Mouse (Mus musculus) stomach, embryonic 16.5 days (tissue): ENCODE results near the gene Tmem256. TPM values are rescaled to one million over a fixed set of nuclear protein-coding genes. Genes with fewer than 3 reads are reported as not detected.

Experiments
- ATAC-seq: fragments of 200-750 bp; cut with Nextera tagmentation; 2 replicates; pipeline ENCODE4 v1.8.0; 2017; ENCODE audit warnings: moderate number of reproducible peaks, moderate TSS enrichment; ENCODE audit not compliant: insufficient read depth, low FRiP score
- H3K27ac ChIP-seq: fragments of 300-500 bp; sonication (generic); 2 replicates; pipeline ENCODE4 v1.5.1; 2014; ENCODE audit warnings: low read length
- H3K27me3 ChIP-seq: fragments of 300-500 bp; sonication (generic); 2 replicates; pipeline ENCODE4 v1.6.1; 2014; ENCODE audit warnings: low read length, control low read depth, mixed read lengths; ENCODE audit not compliant: control insufficient read depth, insufficient read depth
- H3K36me3 ChIP-seq: fragments of 300-500 bp; sonication (generic); 2 replicates; pipeline ENCODE4 v1.6.1; 2014; ENCODE audit warnings: low read length; ENCODE audit not compliant: control insufficient read depth, insufficient read depth
- H3K4me1 ChIP-seq: fragments of 300-500 bp; sonication (generic); 2 replicates; pipeline ENCODE4 v1.6.1; 2014; ENCODE audit warnings: low read length, control low read depth, mixed read lengths; ENCODE audit not compliant: control insufficient read depth, insufficient read depth
- H3K4me2 ChIP-seq: fragments of 300-500 bp; sonication (generic); 2 replicates; pipeline ENCODE4 v1.6.1; 2014; ENCODE audit warnings: low read depth, low read length, mixed read lengths
- H3K4me3 ChIP-seq: fragments of 300-500 bp; sonication (generic); replicated peaks from 2 replicates; pipeline ENCODE4 v1.5.1; 2014; ENCODE audit warnings: mild to moderate bottlenecking, low read length
- H3K9ac ChIP-seq: fragments of 300-500 bp; sonication (generic); 2 replicates; pipeline ENCODE4 v1.6.1; 2014; ENCODE audit warnings: low read length
- H3K9me3 ChIP-seq: fragments of 300-500 bp; sonication (generic); replicated peaks from 2 replicates; pipeline ENCODE4 v1.6.1; 2016; ENCODE audit warnings: low read length, control low read depth; ENCODE audit not compliant: control insufficient read depth
- WGBS: fragments of 180-500 bp; shearing (Covaris S2); extraction: QIAGEN DNeasy Blood & Tissue Kit; methylation state at CpG from one replicate; pipeline ENCODE4 v1.1.7; 2014; 5-methylcytosine and 5-hydroxymethylcytosine counted together
- polyA plus RNA-seq: library from polyadenylated mRNA; unstranded; fragments of >200 nt; fragmentation: Nextera tagmentation; extraction: Ambion mirVana; gene quantifications from 2 replicates; pipeline ENCODE4 v1.2.1, GENCODE M21; 2015

Tmem256 gene
- polyA plus RNA-seq, 1 experiment from 2014 or later, result 401 TPM

DNA sequence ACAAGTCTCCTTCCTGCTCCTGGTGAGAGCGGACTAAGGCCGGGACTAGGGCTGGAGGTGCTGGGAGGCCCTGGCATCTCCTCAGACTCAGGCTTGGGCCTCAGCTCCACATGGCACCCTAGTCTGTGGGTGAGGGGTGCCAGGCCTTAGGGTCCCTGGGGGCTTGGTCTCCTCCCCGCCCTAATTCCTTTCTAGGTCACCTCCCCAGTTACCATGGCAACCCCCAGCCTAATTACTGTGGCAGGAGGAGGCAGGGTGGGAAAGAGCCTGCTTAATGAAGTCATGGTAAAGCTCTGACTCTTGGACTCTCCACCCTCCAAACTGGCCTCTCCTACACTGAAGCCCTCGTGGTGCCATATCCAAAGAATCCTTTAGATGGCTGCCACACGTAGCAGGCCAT lies 9.5 kb upstream of the Tmem256 start:
- Histone ChIP-seq H3K9ac (no peak overlapping the region), H3K4me2 (no peak overlapping the region), H3K27me3 (no peaks in the 10 kb centered on the region), H3K4me1 (peaks cover 8% of the 10 kb centered on the region; the same call in 1 of the 2 replicates), H3K4me3 (no peak overlapping the region), H3K27ac (no peak overlapping the region), H3K36me3 (peaks cover 18% of the 10 kb centered on the region; the same call in 1 of the 2 replicates), H3K9me3 (no peaks in the 10 kb centered on the region)
- no peak for ATAC-seq
- 69% methylated on average over 5 of the region's 5 CpGs for WGBS

- no peaks in the 10 kb centered on the region for H3K9me3 ChIP-seq
- ATAC-seq, result no peak
- no peak overlapping the region for H3K27ac ChIP-seq
- peak overlapping the region; percentile 77 for H3K9ac ChIP-seq
- H3K4me2 ChIP-seq, result peak overlapping the region; percentile 89
- 53% methylated on average over 8 of the region's 8 CpGs for WGBS
- H3K4me3 ChIP-seq, result peak overlapping the region; percentile 43
- no peaks in the 10 kb centered on the region for H3K27me3 ChIP-seq
- H3K36me3 ChIP-seq, result no peaks in the 10 kb centered on the region
- H3K4me1 ChIP-seq, result peaks cover 30% of the 10 kb centered on the region
These were observed 4.8 kb upstream of the Tmem256 start for GRCm38 (mm10) chr11:69833554-69833953.

DNA sequence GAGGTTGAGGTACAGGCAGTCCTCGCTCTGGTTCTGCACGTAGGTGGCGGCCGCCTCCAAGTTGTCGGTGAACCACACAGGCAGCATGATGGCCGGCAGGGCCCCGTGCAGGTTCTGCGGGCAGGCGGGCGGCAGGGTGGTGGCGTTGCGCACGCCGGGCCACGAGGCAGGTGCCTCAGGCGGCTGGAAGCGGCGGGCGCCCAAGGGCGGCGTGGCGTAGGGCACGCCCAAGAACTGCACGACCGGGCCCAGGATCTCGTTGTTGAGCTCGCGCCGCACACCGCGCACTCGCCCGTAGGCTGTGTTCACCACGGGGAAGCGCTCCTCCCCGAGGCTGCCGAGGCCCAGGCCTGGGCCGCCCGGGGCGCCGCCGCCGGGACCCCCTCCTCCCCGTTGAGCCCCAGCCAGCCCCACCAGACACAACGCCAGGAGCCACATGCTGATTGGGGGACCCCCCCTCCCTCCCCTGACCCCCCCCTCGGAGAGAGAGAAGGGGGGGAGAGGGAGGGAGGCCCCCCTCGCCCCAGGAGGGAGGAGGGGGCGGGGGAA lies 4.2 kb upstream of the Tmem256 start:
- Histone ChIP-seq H3K4me1 (peaks cover 32% of the 10 kb centered on the region), H3K9me3 (no peaks in the 10 kb centered on the region), H3K4me2 (peak overlapping the region; percentile 89), H3K27me3 (no peaks in the 10 kb centered on the region), H3K4me3 (peak overlapping the region; percentile 43), H3K27ac (no peak overlapping the region), H3K9ac (peak overlapping the region; percentile 77), H3K36me3 (no peaks in the 10 kb centered on the region)
- no peak for ATAC-seq
- WGBS, result 9% methylated on average over 43 of the region's 48 CpGs

GRCm38 (mm10) chr11:69835326-69835965 lies 2.9 kb upstream of the Tmem256 start:
- Histone ChIP-seq H3K27me3 (no peaks in the 10 kb centered on the region), H3K4me2 (peak overlapping the region; percentile 89), H3K4me3 (peak overlapping the region; percentile 66; the same call in 1 of the 2 replicates), H3K9me3 (no peaks in the 10 kb centered on the region), H3K27ac (no peak overlapping the region), H3K36me3 (no peaks in the 10 kb centered on the region), H3K4me1 (peaks cover 32% of the 10 kb centered on the region), H3K9ac (peak overlapping the region; percentile 86)
- WGBS, result 26% methylated on average over 9 of the region's 9 CpGs
- no peak for ATAC-seq

DNA sequence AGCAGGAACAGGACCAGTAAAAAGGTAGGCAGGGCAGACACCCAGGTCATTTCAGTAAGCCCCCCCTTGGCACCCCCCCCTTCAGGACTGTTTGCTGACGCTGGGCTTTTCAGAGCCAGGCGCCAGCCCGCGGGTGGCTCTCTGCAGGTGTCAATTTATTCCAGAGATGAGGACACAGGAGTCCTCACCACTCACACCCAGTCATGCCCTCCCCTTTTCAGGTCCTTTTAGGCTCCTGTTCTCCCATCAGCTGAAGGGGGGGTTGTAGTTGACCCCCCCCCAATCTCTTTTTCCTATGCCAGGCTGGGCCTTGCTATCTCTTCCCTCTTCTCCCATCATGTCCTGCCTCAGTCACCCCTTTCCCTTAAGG lies 2.4 kb upstream of the Tmem256 start:
- Histone ChIP-seq H3K4me3 (peak overlapping the region; percentile 66), H3K36me3 (no peaks in the 10 kb centered on the region), H3K4me1 (peaks cover 32% of the 10 kb centered on the region), H3K27me3 (no peaks in the 10 kb centered on the region), H3K27ac (no peak overlapping the region), H3K9ac (peak overlapping the region; percentile 86; the same call in 1 of the 2 replicates), H3K9me3 (no peaks in the 10 kb centered on the region), H3K4me2 (peak overlapping the region; percentile 89)
- WGBS, result 15% methylated on average over 4 of the region's 4 CpGs
- no peak for ATAC-seq

DNA sequence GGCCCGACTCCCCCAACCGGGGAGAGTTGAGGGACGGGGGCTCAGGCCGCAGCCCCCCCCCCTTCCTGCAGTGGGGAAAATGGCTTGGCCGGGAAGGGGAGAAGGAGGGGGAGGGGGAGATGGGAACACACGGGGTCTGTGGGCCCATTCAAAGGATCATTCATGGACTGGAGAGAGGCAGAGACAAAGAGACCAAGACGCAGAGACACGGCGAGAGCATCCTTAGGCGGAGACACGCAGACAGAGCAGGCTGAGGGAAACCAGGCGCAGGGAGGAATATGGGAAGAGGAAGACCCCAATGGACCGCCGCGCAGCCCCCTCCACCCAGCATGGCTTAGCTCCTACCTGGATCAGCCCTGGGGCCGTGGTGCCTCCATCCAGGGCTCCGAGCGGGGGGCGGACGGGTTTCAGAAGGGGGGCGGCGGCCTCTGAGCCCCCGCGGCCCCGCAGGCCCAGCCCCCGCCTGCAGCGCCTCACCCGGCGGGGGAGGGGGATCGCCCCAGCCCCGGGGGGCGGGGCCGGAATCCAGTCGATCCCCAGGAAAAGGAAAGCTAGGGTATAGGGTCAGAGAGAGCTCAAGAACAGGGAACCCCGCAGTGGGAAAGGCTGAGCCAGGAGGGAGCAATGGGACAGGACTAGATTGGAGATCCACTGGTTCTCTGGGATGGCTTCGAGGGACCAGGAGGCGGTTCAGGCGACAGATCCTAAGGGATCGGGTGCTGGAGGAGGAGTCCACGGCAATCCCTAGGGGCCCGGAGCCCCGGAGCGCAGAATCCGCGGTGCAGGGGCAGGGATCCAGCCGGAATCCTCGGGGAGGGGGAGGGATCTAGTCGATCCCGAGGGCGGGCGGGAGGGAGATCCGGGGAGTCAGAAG lies 1.4 kb upstream of the Tmem256 start:
- Histone ChIP-seq H3K4me2 (peak overlapping the region; percentile 89), H3K9me3 (no peaks in the 10 kb centered on the region), H3K4me1 (peaks cover 32% of the 10 kb centered on the region), H3K27ac (peak overlapping the region; percentile 83), H3K9ac (peak overlapping the region; percentile 86), H3K36me3 (no peaks in the 10 kb centered on the region), H3K27me3 (no peaks in the 10 kb centered on the region), H3K4me3 (peak overlapping the region; percentile 66)
- WGBS, result 1% methylated on average over 51 of the region's 52 CpGs
- no peak for ATAC-seq

GRCm38 (mm10) chr11:69837604-69837951 lies 736 bp upstream of the Tmem256 start, which contains the start of gene Nlgn2:
Gene Nlgn2, minus strand, starts transcription at chr11:69837784.
- H3K27ac ChIP-seq, result peak within 1 kb of the TSS; percentile 84
- H3K4me2 ChIP-seq, result peak within 1 kb of the TSS; percentile 89
- no peaks in the 10 kb centered on the region for H3K36me3 ChIP-seq
- peak within 1 kb of the TSS; percentile 86 for H3K9ac ChIP-seq
- no peaks in the 10 kb centered on the region for H3K9me3 ChIP-seq
- WGBS, result under 1% methylated on average over 30 of the region's 32 CpGs
- peak within 1 kb of the TSS; percentile 66 for H3K4me3 ChIP-seq
- H3K4me1 ChIP-seq, result peaks cover 32% of the 10 kb centered on the region
- ATAC-seq, result no peak; the same call in 1 of the 2 replicates
- H3K27me3 ChIP-seq, result no peaks in the 10 kb centered on the region

GRCm38 (mm10) chr11:69838714-69839104 lies 395 bp downstream of the Tmem256 start:
- H3K4me2 ChIP-seq, result peak overlapping the region; percentile 89
- H3K27ac ChIP-seq, result peak overlapping the region; percentile 84
- no peak for ATAC-seq
- no peaks in the 10 kb centered on the region for H3K9me3 ChIP-seq
- under 1% methylated on average over 7 of the region's 7 CpGs for WGBS
- H3K27me3 ChIP-seq, result no peaks in the 10 kb centered on the region
- H3K9ac ChIP-seq, result peak overlapping the region; percentile 82
- peaks cover 29% of the 10 kb centered on the region for H3K4me1 ChIP-seq
- H3K4me3 ChIP-seq, result peak overlapping the region; percentile 66
- no peaks in the 10 kb centered on the region for H3K36me3 ChIP-seq

DNA sequence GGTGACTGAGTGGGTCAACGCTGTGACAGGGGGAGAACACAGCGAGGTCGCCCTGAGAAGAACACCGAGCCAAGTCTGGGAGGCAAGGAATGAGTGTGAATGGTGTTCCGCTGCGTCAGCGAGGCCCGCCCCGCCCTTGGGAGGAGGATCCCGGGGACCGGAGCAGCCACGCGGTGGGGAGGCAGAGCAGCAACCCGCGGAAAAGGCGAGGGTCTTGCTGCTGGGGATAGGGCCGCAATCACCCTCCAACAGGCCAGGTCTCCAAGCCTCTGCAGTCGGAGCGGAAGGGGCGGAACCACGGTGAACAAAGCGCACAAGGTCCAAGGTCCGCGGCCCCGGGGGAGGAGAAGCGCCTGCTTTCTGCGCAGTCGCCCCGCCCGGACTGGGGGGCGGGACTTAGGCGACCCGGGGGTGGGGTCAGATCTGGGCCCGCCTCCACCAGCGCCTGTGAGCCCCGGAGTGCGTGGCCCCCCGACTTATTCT lies 7.9 kb downstream of the Tmem256 start, which contains the start of gene Plscr3:
Plscr3 (plus strand) TSS at position 179 of the 483 bp plus-strand sequence.
- under 1% methylated on average over 38 of the region's 38 CpGs for WGBS
- peak; percentile 94 for ATAC-seq

More for the DNA sequence above, 7.9 kb downstream of the Tmem256 start, which contains the start of gene Plscr3:
- peak within 1 kb of the TSS; percentile 84 for H3K4me2 ChIP-seq
- peak within 1 kb of the TSS; percentile 64 for H3K4me3 ChIP-seq
- H3K27ac ChIP-seq, result peak within 1 kb of the TSS; percentile 95
- no peaks in the 10 kb centered on the region for H3K9me3 ChIP-seq
- H3K9ac ChIP-seq, result peak within 1 kb of the TSS; percentile 83
- H3K4me1 ChIP-seq, result peaks cover 16% of the 10 kb centered on the region
- H3K36me3 ChIP-seq, result 0 out of 2 replicates have a peak, but pooled peaks cover 2% of the 10 kb centered on the region
- H3K27me3 ChIP-seq, result no peaks in the 10 kb centered on the region
